Mouse (Mus musculus) myocyte (in vitro differentiated cells): ENCODE measurements around the gene Aff3.

ENCODE experiments used
- CEBPB ChIP-seq: IDR thresholded peaks from 2 replicates; pipeline ENCODE4 v1.6.1; 2011; ENCODE audit warnings: mild to moderate bottlenecking, moderate library complexity; ENCODE audit not compliant: poor library complexity, insufficient read depth, severe bottlenecking
- E2F4 ChIP-seq: IDR thresholded peaks from one replicate; pipeline ENCODE4 v1.6.1; 2011; ENCODE audit warnings: mild to moderate bottlenecking, control low read depth, moderate library complexity; ENCODE audit not compliant: insufficient read depth
- MAX ChIP-seq: IDR thresholded peaks from one replicate; pipeline ENCODE4 v1.6.1; 2011; ENCODE audit warnings: low read depth, mild to moderate bottlenecking, control low read depth
- MYOD1 ChIP-seq, 3 experiments: IDR thresholded peaks; one replicate each; pipeline ENCODE4 v1.6.1; 2011; ENCODE audit warnings: control low read depth in 2 of 3, low read depth in 2 of 3, mild to moderate bottlenecking in 2 of 3, moderate library complexity in 1 of 3; ENCODE audit not compliant: insufficient read length in 2 of 3, control insufficient read depth in 1 of 3
- MYOG ChIP-seq, 3 experiments: IDR thresholded peaks; one replicate each; pipeline ENCODE4 v1.6.1; 2011; ENCODE audit warnings: control low read depth in 2 of 3, low read depth in 2 of 3, mild to moderate bottlenecking in 2 of 3; ENCODE audit not compliant: insufficient read length in 2 of 3, control insufficient read depth in 1 of 3, insufficient read depth in 1 of 3
- POLR2A ChIP-seq: IDR thresholded peaks from one replicate; pipeline ENCODE4 v1.6.1; 2011; ENCODE audit warnings: low read depth, mild to moderate bottlenecking, control low read depth, moderate library complexity; ENCODE audit not compliant: insufficient read length
- POLR2AphosphoS2 ChIP-seq: IDR thresholded peaks from one replicate; pipeline ENCODE4 v1.6.1; 2011; ENCODE audit warnings: low read depth, control low read depth; ENCODE audit not compliant: insufficient read length
- SRF ChIP-seq: IDR thresholded peaks from one replicate; pipeline ENCODE4 v1.6.1; 2011; ENCODE audit warnings: low read depth; ENCODE audit not compliant: control insufficient read depth, insufficient read length
- TCF12 ChIP-seq: IDR thresholded peaks from one replicate; pipeline ENCODE4 v1.6.1; 2011; ENCODE audit warnings: mild to moderate bottlenecking, control low read depth; ENCODE audit not compliant: poor library complexity, insufficient read depth, severe bottlenecking
- USF1 ChIP-seq: IDR thresholded peaks from one replicate; pipeline ENCODE4 v1.6.1; 2011; ENCODE audit warnings: low read depth, mild to moderate bottlenecking, control low read depth, moderate library complexity

- TF ChIP-seq E2F4 (no peak), USF1 (no peak), POLR2A (no peak), MAX (no peak), MYOG (IDR thresholded peaks at IDR 0.05; ENCODE audit: control insufficient read depth in 1 of 3, insufficient read depth in 1 of 3, insufficient read length in 2 of 3, low read depth in 2 of 3) (no peak), SRF (no peak), TCF12 (no peak), MYOD1 (IDR thresholded peaks at IDR 0.05; ENCODE audit: control insufficient read depth in 1 of 3, insufficient read length in 2 of 3, low read depth in 2 of 3) (no peak), CEBPB (no peak), POLR2AphosphoS2 (no peak)
Measured at GRCm38 (mm10) chr1:38280549-38280948, 384.2 kb downstream of the Aff3 start.
